Mouse (Mus musculus) embryonic facial prominence, embryonic 13.5 days (tissue): ENCODE data around the gene Cd82. TPM values are rescaled to one million over a fixed set of nuclear protein-coding genes. Genes with fewer than 3 reads are reported as not detected.

ENCODE experiments used
- ATAC-seq: fragments of 200-750 bp; cut with Nextera tagmentation; 2 replicates; pipeline ENCODE4 v1.8.0; 2017; ENCODE audit warnings: low read depth; ENCODE audit not compliant: insufficient number of reproducible peaks, insufficient read depth, low FRiP score, low TSS enrichment
- H3K27ac ChIP-seq: fragments of 300-500 bp; sonication (generic); 2 replicates; pipeline ENCODE4 v1.5.1; 2015; ENCODE audit warnings: moderate library complexity, mild to moderate bottlenecking, inconsistent platforms
- H3K27me3 ChIP-seq: fragments of 300-500 bp; sonication (generic); 2 replicates; pipeline ENCODE4 v1.6.1; 2015; ENCODE audit warnings: mild to moderate bottlenecking, inconsistent platforms
- H3K36me3 ChIP-seq: fragments of 300-500 bp; sonication (generic); 2 replicates; pipeline ENCODE4 v1.6.1; 2015; ENCODE audit warnings: mild to moderate bottlenecking, inconsistent platforms
- H3K4me1 ChIP-seq: fragments of 300-500 bp; sonication (generic); 2 replicates; pipeline ENCODE4 v1.6.1; 2015; ENCODE audit warnings: inconsistent platforms
- H3K4me2 ChIP-seq: fragments of 300-500 bp; sonication (generic); 2 replicates; pipeline ENCODE4 v1.6.1; 2015; ENCODE audit warnings: moderate library complexity, mild to moderate bottlenecking, inconsistent platforms
- H3K4me3 ChIP-seq: fragments of 300-500 bp; sonication (generic); 2 replicates; pipeline ENCODE4 v1.5.1; 2015; ENCODE audit warnings: mild to moderate bottlenecking, inconsistent platforms
- H3K9ac ChIP-seq: fragments of 300-500 bp; sonication (generic); 2 replicates; pipeline ENCODE4 v1.6.1; 2015; ENCODE audit warnings: mild to moderate bottlenecking, inconsistent platforms
- H3K9me3 ChIP-seq: fragments of 300-500 bp; sonication (generic); 2 replicates; pipeline ENCODE4 v1.6.1; 2016; ENCODE audit warnings: inconsistent platforms
- WGBS: fragments of 180-500 bp; shearing (Covaris S2); methylation state at CpG from one replicate; pipeline ENCODE4 v1.1.7; 2015; ENCODE audit warnings: mixed read lengths; 5-methylcytosine and 5-hydroxymethylcytosine counted together
- polyA plus RNA-seq: library from polyadenylated mRNA; unstranded; fragments of >200 nt; fragmentation: Nextera tagmentation; extraction: Ambion mirVana; gene quantifications from 2 replicates; pipeline ENCODE4 v1.2.1, GENCODE M21; 2015

Cd82 gene
- polyA plus RNA-seq, 1 experiment from 2014 or later = 34.8 TPM

DNA sequence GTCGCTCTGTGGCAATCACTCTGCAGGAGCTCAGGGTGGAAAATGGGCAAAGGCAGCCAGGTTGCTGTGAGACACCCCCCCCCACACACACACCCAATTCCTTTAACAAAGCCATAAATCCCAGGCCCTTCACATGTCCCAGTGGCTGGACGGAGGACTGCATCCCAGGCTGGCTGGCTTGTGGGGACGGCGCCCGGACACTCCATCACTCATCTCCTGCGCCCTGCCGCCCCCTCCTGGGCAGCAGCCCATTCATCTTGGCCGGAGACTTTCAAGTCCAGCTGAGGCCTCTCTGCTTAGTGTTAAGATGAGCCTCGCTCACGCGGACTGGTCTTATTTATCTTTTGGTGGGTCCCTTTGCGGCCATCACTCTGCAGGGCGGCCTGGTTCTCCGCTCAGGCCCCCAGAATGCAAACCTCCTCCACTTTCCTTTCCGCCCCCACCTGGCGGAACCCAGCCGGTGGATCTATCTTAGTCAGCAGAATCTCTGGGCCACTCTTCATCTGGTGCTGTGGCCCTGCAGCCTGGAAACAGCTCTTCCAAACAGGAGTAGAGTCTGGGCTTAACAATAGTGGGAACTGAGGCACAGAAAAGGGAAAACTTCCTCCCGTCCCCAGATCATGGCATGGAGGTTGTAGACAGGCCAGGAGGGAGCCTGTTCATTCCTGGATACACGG, 26.1 kb upstream of the Cd82 start:
- no peak overlapping the region for H3K27ac ChIP-seq
- peaks cover 23% of the 10 kb centered on the region for H3K4me1 ChIP-seq
- H3K9me3 ChIP-seq = no peaks in the 10 kb centered on the region
- H3K4me2 ChIP-seq = no peak overlapping the region
- H3K9ac ChIP-seq = no peak overlapping the region
- H3K27me3 ChIP-seq = 0 out of 2 replicates have a peak, but pooled peaks cover 8% of the 10 kb centered on the region
- H3K36me3 ChIP-seq = no peaks in the 10 kb centered on the region
- WGBS = 60% methylated on average over 19 of the region's 19 CpGs
- no peak for ATAC-seq
- H3K4me3 ChIP-seq = no peak overlapping the region

DNA sequence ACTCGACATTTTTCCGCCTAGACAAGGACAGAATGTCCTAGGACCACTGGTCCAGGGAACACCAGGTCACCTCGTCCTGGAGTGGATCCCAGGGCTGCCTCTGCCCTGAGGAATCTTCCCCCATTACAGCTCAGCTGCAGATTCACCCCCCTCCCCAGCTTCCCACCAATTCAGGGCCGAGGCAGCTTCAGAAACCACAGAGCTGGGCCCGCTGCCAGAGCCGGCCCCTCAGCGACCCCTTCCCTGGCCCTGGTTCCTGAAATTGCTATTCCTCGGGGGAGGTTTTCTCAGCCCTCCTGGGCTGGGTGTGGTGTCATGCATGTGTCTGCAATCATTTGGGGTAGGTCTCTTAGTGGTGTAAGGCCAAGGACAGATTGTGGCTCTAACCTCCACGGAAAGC, 22.5 kb upstream of the Cd82 start:
- H3K9me3 ChIP-seq = no peaks in the 10 kb centered on the region
- H3K4me2 ChIP-seq = 0 out of 2 replicates have a peak overlapping the region, but pooled peaks have one; percentile 2
- H3K27me3 ChIP-seq = 0 out of 2 replicates have a peak, but pooled peaks cover 8% of the 10 kb centered on the region
- 24% methylated on average over 9 of the region's 9 CpGs for WGBS
- H3K4me3 ChIP-seq = no peak overlapping the region
- H3K27ac ChIP-seq = peak overlapping the region; percentile 58
- peaks cover 43% of the 10 kb centered on the region for H3K4me1 ChIP-seq
- H3K9ac ChIP-seq = no peak overlapping the region
- 0 out of 2 replicates have a peak, but pooled peaks have one; percentile 4 for ATAC-seq
- H3K36me3 ChIP-seq = no peaks in the 10 kb centered on the region

- Histone ChIP-seq H3K36me3 (no peaks in the 10 kb centered on the region), H3K27me3 (no peaks in the 10 kb centered on the region), H3K4me1 (peaks cover 41% of the 10 kb centered on the region), H3K27ac (peak overlapping the region; percentile 79), H3K9ac (no peak overlapping the region), H3K4me2 (peak overlapping the region; percentile 5), H3K4me3 (no peak overlapping the region), H3K9me3 (no peaks in the 10 kb centered on the region)
- WGBS = 4% methylated on average over 6 of the region's 6 CpGs
- peak; percentile 56 for ATAC-seq
Measured at GRCm38 (mm10) chr2:93482036-93482644, 19.2 kb upstream of the Cd82 start.

GRCm38 (mm10) chr2:93478744-93479143, 15.8 kb upstream of the Cd82 start:
- WGBS = 69% methylated on average over 5 of the region's 5 CpGs

GRCm38 (mm10) chr2:93477519-93477918, 14.6 kb upstream of the Cd82 start:
- H3K4me1 ChIP-seq = peaks cover 26% of the 10 kb centered on the region
- no peak overlapping the region for H3K4me2 ChIP-seq
- no peak for ATAC-seq
- no peak overlapping the region for H3K4me3 ChIP-seq
- H3K27ac ChIP-seq = no peak overlapping the region
- H3K36me3 ChIP-seq = no peaks in the 10 kb centered on the region
- no peaks in the 10 kb centered on the region for H3K9me3 ChIP-seq
- no peaks in the 10 kb centered on the region for H3K27me3 ChIP-seq
- WGBS = 47% methylated on average over 7 of the region's 7 CpGs
- no peak overlapping the region for H3K9ac ChIP-seq

More at GRCm38 (mm10) chr2:93478744-93479143, 15.8 kb upstream of the Cd82 start:
- H3K27ac ChIP-seq = no peak overlapping the region; the same call in 1 of the 2 replicates
- H3K27me3 ChIP-seq = no peaks in the 10 kb centered on the region
- H3K36me3 ChIP-seq = no peaks in the 10 kb centered on the region
- H3K9ac ChIP-seq = no peak overlapping the region
- no peak for ATAC-seq
- H3K4me3 ChIP-seq = no peak overlapping the region
- H3K4me2 ChIP-seq = no peak overlapping the region
- peaks cover 36% of the 10 kb centered on the region for H3K4me1 ChIP-seq
- no peaks in the 10 kb centered on the region for H3K9me3 ChIP-seq

DNA sequence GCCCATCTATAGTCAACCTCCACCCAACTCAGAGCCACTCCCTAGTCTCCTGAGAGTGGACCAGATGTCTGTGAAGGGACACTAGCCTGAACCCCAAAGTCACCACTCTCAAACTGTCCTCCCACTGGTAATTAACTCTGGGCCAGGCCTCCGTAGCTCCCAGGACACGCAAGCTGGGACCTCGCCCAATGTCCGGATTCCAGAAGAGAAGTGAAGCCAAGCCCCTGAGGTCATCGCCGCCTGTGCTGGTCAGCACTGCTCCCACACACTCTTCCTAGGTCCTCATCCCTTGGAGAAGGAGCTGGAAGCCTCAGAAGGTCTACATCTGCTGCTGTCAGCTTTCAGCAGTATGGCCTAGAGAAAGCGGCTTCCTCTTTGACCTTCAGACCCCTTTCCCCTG, 13.5 kb upstream of the Cd82 start:
- peaks cover 15% of the 10 kb centered on the region for H3K4me1 ChIP-seq
- no peak overlapping the region for H3K9ac ChIP-seq
- H3K4me2 ChIP-seq = no peak overlapping the region
- H3K36me3 ChIP-seq = no peaks in the 10 kb centered on the region
- H3K27me3 ChIP-seq = no peaks in the 10 kb centered on the region
- no peak for ATAC-seq
- no peaks in the 10 kb centered on the region for H3K9me3 ChIP-seq
- WGBS = 86% methylated on average over 7 of the region's 7 CpGs
- H3K4me3 ChIP-seq = no peak overlapping the region
- no peak overlapping the region for H3K27ac ChIP-seq

GRCm38 (mm10) chr2:93475040-93475439, 12.1 kb upstream of the Cd82 start:
- no peaks in the 10 kb centered on the region for H3K36me3 ChIP-seq
- H3K27ac ChIP-seq = 0 out of 2 replicates have a peak overlapping the region, but pooled peaks have one; percentile 28
- ATAC-seq = peak; percentile 21; the same call in 1 of the 2 replicates
- H3K27me3 ChIP-seq = no peaks in the 10 kb centered on the region
- no peak overlapping the region for H3K9ac ChIP-seq
- H3K4me1 ChIP-seq = peaks cover 23% of the 10 kb centered on the region
- peak overlapping the region; percentile 27; the same call in 1 of the 2 replicates for H3K4me2 ChIP-seq
- WGBS = 1% methylated on average over 11 of the region's 11 CpGs
- no peaks in the 10 kb centered on the region for H3K9me3 ChIP-seq
- H3K4me3 ChIP-seq = no peak overlapping the region

GRCm38 (mm10) chr2:93473915-93474314, 11.0 kb upstream of the Cd82 start:
- WGBS = 83% methylated on average over 9 of the region's 9 CpGs
- no peaks in the 10 kb centered on the region for H3K27me3 ChIP-seq
- H3K9me3 ChIP-seq = no peaks in the 10 kb centered on the region
- H3K36me3 ChIP-seq = no peaks in the 10 kb centered on the region
- no peak overlapping the region for H3K4me3 ChIP-seq
- no peak overlapping the region for H3K27ac ChIP-seq
- no peak overlapping the region for H3K4me2 ChIP-seq
- ATAC-seq = no peak
- no peak overlapping the region for H3K9ac ChIP-seq
- H3K4me1 ChIP-seq = peaks cover 27% of the 10 kb centered on the region

- WGBS = 19% methylated on average over 3 of the region's 3 CpGs
- ATAC-seq = no peak
- Histone ChIP-seq H3K9ac (no peak overlapping the region), H3K4me3 (peak overlapping the region; percentile 39; the same call in 1 of the 2 replicates), H3K36me3 (no peaks in the 10 kb centered on the region), H3K27ac (no peak overlapping the region), H3K27me3 (no peaks in the 10 kb centered on the region), H3K4me2 (peak overlapping the region; percentile 68; the same call in 1 of the 2 replicates), H3K4me1 (peaks cover 23% of the 10 kb centered on the region), H3K9me3 (no peaks in the 10 kb centered on the region)
Measured at GRCm38 (mm10) chr2:93470849-93471576, 8.1 kb upstream of the Cd82 start.

GRCm38 (mm10) chr2:93470127-93470526, 7.2 kb upstream of the Cd82 start:
- Histone ChIP-seq H3K36me3 (no peaks in the 10 kb centered on the region), H3K9me3 (no peaks in the 10 kb centered on the region), H3K9ac (peak overlapping the region; percentile 68), H3K4me1 (peaks cover 16% of the 10 kb centered on the region), H3K27ac (peak overlapping the region; percentile 65), H3K27me3 (no peaks in the 10 kb centered on the region), H3K4me2 (peak overlapping the region; percentile 68), H3K4me3 (peak overlapping the region; percentile 39)
- ATAC-seq = no peak; the same call in 1 of the 2 replicates
- WGBS = under 1% methylated on average over 9 of the region's 9 CpGs

- no peak overlapping the region for H3K4me3 ChIP-seq
- H3K4me1 ChIP-seq = peaks cover 16% of the 10 kb centered on the region
- no peaks in the 10 kb centered on the region for H3K27me3 ChIP-seq
- H3K27ac ChIP-seq = no peak overlapping the region
- WGBS = 7% methylated on average over 7 of the region's 7 CpGs
- no peak overlapping the region for H3K9ac ChIP-seq
- H3K36me3 ChIP-seq = no peaks in the 10 kb centered on the region
- no peaks in the 10 kb centered on the region for H3K9me3 ChIP-seq
- no peak for ATAC-seq
- no peak overlapping the region for H3K4me2 ChIP-seq
Measured at GRCm38 (mm10) chr2:93469118-93469517, 6.2 kb upstream of the Cd82 start.
